Mouse (Mus musculus) layer of hippocampus, adult 11-12 months (tissue): ENCODE data around the gene Rad51ap1.

ENCODE experiments used
- DNase-seq: peaks from one replicate; pipeline ENCODE4 v3.0.0; 2022; ENCODE audit warnings: low spot score

The Rad51ap1 gene

DNA sequence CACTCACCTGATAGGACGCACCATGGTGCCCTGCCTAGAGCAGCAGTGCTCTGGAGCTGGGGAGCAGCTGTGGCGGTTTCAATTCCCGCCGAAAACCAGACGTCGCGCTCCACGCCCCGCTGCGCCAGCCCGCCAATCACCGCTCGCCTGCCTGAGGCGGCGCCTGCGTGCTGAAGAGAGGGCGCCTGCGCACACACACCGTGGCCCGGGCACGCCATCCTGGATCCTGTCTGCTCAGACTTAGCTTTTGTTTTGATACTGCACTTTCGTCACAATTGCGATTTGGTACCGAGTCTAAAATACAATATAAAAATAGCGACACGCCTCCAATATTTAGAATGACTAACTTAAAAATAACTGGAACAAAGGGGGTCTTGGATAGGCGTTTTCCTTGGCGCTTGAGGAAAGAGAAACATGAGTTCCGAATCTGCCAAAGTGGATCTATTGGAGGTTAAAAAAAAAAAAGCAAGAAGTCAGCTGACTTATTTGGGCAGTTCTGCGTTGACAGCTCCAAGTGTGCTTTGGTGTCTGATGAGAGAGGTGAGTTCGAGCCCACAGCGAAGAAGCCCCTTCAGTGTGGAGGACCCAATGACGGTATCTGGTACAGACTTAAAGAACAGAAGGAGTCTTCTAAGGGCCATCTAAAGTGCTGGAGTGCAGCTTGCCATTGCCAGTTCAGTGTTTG, at the start of gene Rad51ap1, which contains the start of gene D6Wsu163e:
Rad51ap1 (minus strand) TSS at position 101 of the 685 bp plus-strand sequence.
D6Wsu163e (plus strand) TSS at position 476 of the 685 bp plus-strand sequence.
- peak; percentile 96 for DNase-seq

DNA sequence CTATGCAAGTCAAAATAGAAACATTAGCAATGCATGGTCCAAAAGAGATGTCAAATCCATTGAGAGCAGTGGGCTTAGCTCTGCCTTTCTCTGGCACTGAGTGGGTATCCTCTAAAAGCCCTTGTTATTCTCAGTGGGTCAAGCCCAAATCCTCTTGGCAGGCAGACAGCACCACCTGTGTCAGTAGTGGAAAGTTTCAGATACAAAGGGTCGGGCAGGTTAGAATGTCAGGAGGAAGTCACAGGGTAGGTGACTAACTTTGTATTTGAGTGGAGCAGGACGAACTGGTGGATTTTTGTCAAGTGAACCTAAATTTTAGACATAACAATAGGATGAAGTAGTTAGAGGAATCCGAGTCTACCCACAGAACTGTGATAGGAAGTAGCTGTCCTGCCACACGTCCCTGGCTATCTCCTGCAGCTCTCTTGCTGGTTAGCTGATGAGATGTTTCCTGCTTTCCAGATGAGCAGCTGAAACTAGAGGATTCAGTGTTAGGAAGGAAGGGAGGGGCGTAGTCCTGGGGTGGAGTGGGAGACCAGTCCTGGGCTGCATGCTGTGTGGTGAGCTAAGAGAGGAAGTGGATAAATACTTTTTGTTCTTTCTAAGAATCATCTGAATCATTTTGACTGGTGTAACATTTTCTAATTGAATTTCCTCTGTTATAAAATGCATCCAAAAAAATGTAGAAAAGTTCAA, 42.3 kb upstream of the Rad51ap1 start:
- no peak for DNase-seq

GRCm38 (mm10) chr6:126966241-126967026, 27.0 kb upstream of the Rad51ap1 start:
- no peak for DNase-seq

DNA sequence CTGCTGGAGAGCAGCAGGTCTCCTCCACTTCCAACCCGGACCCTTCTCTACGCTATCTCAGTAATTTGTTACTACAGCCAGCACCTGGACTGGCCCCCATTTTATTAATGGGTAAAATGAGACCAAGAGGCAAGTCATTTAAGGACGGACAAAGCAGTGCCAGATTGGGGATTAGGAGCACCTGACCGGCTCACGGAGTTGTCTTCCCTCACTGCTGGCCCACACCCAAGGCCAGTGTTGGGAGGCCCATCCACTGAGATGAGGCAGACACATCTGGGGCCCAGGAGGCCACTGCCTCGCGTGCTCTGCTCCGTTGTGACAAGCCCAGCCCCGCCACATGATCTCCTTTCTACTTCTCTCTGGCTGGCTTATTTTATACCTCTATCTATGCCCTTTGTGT, 24.0 kb upstream of the Rad51ap1 start:
- no peak for DNase-seq

- no peak for DNase-seq
Observed at GRCm38 (mm10) chr6:126962709-126963108, 23.3 kb upstream of the Rad51ap1 start.

DNA sequence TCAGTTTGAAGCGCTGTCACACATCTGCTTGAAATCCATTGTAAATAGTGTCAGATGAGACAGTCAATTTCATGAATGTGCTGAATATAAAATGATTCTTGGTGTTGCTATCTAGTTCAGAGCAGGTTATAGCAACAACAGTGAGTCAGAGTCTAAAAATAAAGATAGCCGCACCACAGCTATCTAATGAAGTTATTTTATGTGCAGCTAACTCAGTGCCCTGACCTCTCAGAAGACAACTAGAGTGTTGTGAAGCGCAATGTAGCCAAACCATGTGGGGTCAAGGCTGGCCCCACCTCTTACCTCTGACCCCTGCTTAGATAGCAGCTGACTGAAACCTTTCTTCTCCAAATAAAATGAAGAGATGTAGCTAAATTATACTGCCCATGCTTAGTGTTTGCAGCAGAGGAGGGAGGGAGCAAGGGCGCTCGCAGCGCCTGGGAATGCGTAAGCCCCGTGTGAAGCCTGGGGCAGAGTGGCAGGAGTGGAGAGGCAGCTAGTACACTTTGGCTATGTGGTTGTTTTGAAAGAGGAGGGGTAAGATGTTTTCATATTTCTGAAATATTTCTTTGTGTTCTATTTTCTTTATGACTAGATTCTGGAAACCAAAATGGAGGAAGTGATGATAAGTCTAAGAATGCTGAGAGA, 22.1 kb upstream of the Rad51ap1 start:
- DNase-seq, result no peak

DNA sequence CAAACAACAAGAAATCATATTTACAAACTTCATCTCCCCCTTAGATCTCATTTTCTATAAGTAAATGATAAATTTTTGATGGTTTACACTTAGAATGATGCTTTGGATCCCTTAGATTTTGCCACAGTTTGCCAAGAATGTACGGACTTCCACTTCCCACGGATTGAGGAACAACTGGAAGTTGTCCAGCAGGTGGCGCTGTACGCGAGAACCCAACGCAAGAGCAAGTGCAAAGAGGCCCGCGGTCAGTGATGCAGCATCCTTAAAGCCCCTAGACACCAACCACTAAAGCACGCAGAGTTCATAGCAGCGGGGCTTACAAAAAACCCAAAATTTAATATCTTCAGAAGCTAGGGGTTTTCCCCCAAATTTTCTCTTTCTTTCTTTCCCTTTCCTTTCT, 16.3 kb upstream of the Rad51ap1 start:
- peak; percentile 79 for DNase-seq

DNA sequence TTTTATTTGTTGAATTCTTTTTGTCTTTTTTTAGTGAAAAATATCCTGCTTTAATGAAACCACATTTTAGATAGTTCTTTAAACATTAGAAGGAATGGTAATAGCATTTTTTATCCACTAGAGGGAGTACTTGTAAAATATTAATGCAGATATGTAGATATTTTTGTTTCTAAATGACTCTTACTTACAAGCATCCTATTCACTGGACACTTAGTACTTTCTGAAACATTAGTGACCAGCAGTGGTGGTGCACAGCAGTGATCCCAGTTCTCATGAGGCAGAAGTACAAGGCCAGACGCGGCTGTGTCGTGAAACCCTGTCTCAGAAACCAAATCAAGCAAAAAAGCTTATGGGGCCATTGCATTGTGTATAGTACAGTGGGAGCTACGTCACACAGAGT, 8.9 kb upstream of the Rad51ap1 start:
- no peak for DNase-seq

DNA sequence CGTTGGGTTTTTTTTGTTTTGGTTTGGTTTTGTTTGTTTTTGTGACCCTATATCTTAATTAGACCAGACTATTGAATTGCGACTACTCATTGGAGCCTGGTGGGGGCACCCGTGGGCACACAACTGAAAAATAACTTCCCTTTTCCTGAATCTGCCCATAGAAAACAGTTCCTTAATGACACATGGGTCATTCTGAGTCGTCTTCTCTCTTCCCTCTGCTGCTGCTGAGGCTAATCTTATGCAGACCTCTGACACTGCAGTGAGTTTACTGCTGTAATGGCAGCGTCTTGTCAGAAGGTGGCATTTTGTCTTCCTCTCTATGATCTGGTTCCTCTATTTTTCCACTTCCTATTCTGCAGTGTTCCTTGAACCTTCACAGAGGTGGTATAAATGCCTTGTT, 1.1 kb upstream of the Rad51ap1 start:
- no peak for DNase-seq

DNA sequence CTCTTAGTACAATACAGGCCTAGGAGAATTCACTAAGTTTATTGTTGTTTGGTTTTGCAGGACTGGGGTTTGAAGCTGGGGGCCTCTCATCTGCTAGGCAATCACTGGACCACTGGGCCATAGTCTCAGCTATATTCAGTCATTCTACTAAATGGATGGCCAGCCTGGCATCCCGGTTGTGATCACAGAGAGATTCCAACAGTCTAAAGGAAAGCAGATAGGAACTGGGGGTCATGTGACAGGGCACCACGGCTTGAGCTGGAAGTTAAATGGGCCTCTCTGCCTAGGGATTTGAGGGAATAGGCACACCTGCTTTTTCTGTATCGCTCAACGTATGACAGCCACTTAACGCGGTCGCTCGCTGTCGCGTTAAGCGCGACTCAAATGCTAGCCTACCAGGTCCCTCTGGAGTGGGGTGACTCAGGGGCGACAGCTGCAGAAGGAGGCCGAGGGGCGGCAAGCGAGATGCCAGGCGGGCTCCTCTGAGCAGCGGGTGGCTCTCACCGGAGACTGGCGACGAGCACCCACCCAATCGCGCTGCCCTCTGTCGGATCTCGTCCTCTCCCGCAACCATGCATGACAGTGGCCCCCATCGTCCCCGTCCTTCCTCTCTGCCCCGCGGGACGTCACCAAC, 417 bp downstream of the Rad51ap1 start:
- DNase-seq, result no peak

DNA sequence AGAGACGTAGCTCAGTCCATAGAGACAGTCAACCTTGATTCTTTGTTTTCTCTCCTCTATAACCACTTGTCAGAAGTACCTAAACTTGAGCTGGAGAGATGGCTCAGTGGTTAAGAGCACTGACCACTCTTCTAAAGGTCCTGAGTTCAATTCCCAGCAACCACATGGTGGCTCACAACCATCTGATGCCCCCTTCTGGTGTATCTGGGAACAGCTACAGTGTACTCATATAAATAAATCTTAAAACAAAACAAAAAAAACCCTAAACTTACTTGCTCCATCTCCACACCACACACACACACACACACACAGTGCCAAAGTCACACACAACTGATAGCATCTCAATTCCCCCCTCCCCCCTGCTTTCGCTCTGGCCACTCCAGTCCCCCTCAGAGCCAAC, 1.3 kb downstream of the Rad51ap1 start:
- peak; percentile 20 for DNase-seq

DNA sequence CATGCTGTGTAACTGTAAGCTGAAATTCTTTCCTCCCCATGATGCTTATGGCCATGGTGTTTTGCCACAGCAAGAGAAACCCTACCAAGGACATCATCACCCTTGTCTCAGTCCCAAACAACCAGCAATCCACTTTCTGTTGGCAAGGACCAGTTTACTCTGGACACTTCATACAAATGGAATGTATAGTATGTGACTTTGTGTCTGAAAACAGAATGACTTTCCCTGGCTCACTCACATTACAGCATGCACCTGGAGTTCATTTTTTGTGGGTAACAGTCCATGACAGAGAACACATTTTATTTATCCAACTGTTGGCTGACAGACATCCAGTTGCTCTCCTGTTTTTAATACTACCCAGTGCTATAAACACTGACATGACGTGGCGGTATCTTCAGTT, 6.5 kb downstream of the Rad51ap1 start:
- no peak for DNase-seq

DNA sequence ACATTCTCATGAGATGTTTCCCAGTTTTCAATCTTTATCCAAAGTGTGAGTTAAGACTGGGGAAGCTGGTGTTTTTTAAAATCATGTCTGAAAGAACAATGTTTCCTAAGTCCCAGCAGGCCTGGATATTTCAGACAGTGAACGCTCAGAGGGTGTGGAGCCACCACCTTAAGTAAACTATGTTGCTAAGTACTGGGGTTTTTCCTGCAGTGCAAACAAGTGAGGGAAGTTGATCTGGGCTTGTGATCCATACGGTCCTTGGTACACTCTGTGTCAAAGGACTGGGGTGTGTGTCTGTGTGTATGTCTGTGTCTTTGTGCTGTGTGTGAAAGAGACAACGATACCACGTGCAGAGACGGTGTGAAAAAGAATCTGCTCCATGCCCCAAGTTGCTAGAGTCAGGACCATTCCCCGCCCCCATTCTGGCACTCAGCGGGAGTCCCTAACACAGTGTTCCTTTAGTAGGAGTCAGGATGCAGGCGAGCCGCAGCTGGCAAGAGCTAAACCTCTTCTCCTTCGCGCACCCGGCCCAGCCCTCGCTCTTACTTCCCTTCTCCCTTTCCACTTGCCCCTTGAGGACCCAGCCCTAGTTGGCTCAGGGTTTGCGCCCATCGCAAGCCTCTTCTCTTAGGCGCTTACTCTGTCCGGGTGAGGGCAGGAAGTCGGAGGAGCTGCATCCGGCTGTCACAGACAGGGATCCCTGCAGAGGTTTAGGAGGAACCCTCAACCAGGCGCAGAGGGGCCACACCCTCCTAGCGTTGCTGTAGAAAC, 18.1 kb downstream of the Rad51ap1 start, which contains the start of gene Dyrk4:
Dyrk4 (minus strand) TSS at position 729 of the 771 bp plus-strand sequence.
- DNase-seq, result peak; percentile 32

DNA sequence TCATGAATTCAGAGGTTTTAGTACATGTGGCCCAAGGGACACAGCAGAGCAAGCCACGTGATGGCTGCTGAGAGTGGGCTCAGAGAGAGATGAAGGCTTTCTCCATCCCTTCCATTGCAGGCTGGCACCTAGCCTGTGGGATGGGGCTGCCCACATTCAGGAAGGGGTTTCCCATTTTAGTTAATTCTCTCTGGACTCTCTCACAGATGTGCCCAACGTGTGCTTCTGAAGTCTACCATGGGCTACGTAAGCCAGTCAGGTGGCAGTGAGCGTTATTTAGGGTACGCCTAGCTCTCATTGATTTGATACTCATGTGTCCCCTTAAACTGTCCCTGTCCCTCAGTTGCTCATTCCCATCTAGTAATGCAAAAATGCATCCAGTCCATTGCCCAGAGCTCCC, 24.5 kb downstream of the Rad51ap1 start:
- DNase-seq, result no peak

- DNase-seq, result peak; percentile 11
Observed at GRCm38 (mm10) chr6:126910727-126911126, 28.7 kb downstream of the Rad51ap1 start.

- no peak for DNase-seq
Observed at GRCm38 (mm10) chr6:126907876-126908275, 31.5 kb downstream of the Rad51ap1 start.

DNA sequence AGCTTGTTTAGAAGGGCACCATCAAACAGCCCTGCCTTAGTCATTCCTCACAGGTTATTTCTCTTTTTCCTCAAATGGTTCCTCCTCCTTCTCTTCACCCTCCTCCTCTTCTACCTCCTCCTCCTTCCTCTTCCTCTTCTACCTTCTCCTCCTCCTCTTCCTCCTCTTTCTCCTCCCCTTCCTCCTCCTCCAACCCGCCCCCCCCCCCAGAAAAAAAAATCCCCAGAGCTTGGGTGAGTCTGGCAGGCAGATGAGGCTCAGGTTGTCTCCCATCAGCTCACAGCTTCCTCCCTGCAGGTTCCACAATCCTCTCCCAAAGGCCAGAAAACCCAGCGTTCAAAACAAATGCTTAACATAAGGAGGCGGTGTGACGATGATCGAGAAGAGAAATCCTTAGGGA, 32.0 kb downstream of the Rad51ap1 start:
- no peak for DNase-seq

DNA sequence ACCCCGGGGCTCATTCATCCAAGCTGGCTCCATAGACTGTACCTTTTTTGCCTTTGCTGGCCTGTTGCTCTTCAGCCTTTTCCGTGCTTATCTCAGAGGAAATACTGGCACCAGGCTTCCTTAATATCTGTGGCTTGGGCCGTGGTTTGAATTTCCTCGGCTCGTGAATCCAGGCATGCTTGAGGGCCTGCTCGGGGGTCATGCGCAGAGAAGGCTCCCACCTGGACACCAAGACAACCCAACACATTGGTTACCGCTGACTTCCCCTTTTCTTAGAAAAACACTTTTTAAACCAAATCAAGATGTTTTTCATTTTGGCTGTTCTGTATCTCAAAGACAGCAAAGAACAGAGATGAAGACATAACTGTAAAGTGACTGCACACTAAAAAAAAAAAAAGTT, 62.3 kb downstream of the Rad51ap1 start:
- no peak for DNase-seq
